Mouse (Mus musculus) CD4-positive helper T cell, adult 2 months (primary cell): ENCODE data around the gene Txnrd2.
A peak's percentile ranks its signal among the peaks of the same experiment; 100 is the strongest.

ENCODE experiments used
- DNase-seq: peaks from one replicate; pipeline ENCODE4 v3.0.0-alpha.2; 2012; ENCODE audit warnings: low read depth, missing footprints, low spot score

Gene Txnrd2

DNA sequence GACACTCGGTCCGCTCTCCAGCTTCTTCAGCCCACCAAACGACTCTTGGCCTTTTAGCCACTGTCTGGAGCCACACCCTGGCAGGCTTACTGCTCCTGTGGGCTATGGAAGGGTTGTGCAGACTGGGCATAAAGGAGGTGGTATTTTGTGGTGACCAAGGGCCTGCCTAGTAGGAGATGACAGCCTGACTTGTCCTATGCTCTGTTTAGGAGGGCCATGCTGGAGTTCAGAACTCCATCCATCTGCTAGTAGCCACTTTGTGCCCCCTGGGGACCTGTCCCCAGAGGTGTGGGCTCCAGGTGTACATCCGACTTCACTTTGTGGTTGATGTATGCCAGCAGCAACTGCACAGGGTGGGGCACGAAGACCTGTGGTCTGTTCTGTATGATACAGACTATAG is 32.6 kb upstream of the Txnrd2 start:
- no peak for DNase-seq

DNA sequence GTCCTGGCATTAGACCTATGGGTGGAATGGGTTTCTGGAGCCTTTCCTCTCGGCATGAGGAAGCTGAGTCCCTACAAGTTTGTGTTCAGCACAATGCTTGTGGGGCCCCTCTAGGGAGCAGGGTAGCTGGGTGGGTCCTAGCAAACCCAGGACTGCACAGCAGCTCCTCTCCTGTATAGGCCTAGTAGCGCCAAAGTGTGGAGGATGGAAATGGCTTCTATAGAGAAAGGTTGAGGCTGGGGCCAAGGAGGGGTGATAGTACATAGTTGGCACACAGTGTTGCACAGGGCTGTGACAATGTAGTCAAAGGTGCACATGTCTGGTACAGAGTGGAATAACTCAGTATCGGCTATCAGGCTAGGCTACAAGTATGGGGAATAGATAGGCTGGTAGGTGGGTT is 32.1 kb upstream of the Txnrd2 start:
- DNase-seq, result no peak

DNA sequence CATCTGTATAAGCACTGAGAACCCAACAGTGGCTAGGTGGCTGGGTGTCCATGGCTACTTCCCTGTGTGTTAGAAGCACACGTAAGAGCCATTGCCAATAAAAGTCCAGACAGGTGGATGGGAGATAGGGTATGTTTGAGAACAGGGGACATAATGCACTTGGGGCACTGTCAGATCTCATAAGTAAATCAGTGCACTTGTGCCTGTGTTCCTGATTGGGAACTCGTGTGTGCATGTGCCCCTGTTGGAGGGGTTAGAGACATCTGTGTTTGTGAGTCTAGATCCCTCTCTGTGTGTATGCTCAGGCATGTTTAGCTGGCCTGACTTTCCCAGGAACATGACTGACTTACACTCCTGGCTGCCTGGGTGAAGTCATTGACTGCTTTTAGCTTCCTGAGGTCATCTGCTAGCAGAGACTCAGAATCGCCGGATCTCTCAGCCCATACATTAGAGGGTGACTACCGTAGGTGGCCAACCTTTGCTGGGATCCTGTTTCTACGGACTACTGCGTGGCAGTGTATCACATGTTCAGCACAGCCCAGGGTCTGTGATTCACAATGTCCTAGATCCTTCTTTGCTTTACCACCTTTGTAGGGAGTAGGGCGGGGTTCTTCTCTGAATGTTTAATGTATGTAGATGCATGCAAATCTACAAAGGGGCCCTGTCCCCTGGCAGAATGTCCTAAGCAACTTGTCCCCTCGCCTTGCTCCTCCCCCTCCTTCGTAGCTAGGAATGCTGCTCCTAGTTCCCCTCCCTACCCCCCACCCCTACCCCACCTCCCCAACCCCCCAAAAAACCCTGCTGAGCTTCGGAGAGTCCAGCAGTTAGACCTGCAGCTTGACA is 31.2 kb upstream of the Txnrd2 start:
- no peak for DNase-seq

DNA sequence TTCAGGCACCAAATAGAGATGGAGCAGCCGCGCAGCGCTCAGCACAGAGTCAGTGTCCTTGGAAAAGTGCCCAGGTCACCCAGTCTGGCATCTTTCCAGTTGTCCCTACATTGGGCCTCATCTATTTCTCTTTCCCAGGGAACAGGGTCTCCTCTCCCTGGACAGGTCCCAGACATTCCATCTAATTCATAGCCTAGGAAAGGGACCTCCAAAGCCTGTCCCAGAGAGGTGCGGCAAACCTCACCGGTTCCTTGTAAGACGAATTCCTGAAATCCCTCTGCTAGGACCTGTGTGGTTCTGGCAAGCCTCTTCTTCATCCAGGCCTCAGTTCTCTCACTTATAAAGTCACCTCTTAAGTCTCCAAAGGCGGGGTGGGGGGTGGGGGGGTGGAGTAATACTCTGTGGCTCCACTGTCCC is 30.6 kb upstream of the Txnrd2 start:
- no peak for DNase-seq

DNA sequence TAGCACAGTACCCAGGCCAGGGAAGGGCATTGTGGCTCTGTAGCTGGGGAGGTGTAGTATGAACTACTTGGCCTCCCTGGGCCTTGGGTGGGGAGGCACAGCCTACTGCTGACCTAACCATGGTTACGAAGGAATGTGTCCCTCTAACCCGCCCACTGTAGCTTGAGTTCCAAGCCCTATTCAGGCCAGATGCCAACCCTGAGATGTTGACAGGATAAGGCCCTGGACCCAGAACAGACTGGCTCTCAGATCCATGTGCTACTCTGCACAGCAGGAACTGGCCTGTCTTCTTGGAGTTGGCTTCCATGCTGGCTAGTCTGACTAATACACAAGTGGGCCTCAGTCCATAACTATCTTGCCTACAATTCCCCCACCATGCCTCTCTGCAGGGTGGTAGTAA is 30.0 kb upstream of the Txnrd2 start:
- no peak for DNase-seq

- no peak for DNase-seq
Observed at GRCm38 (mm10) chr16:18396791-18397621, 29.2 kb upstream of the Txnrd2 start.

DNA sequence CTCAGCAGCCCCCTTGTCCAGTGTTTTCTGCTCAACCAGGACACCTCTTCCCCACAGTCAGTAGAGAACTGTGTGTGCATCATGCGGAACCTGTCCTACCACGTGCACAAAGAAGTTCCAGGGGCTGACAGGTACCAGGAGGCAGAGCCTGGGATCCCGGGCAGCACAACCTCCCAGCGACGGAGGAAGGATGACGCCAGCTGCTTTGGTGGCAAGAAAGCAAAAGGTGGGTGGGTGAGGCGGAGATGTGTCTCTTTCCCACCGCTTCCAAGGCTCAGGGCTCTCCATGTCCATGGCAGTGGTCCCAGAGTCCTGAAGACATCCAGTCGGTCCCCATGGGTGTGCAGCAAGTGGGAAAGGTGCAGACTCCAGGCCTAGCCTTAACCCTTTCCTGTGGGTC is 26.2 kb upstream of the Txnrd2 start:
- DNase-seq, result no peak

DNA sequence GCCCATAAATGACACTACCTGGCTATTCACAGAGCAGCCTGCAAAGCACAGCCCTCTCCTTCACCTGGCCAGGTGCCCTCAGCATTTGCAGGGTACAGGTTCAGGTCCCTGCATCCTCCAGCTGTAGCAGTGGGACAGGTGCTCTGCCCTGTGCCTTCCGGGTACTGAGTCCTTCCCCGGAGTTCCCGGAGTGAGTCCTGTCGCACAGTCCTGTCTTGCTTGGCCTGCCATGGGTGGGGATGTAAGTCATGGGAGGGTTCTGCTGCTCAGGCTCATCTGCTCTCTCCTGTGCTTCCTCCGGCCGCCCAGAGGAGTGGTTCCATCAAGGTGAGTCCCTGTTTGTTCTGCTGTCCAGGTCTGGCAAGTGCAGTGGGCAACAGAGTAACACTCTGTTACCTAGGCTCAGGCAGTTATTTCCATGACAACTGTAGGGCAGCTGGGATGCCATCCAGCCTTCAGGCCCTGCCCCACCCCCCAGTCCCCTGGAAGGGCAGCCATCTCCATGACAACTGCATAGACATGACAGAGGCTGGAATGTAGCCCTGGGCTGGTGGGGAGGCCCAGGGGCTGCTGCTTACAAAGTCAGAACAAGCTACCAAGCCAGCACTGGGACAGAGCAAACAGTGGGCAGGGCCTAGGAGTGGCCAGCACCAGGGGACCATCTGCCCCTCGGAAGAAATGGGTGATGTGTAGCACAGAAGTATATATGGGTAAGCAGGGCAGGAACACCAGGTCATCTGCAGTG is 25.5 kb upstream of the Txnrd2 start:
- DNase-seq, result no peak

DNA sequence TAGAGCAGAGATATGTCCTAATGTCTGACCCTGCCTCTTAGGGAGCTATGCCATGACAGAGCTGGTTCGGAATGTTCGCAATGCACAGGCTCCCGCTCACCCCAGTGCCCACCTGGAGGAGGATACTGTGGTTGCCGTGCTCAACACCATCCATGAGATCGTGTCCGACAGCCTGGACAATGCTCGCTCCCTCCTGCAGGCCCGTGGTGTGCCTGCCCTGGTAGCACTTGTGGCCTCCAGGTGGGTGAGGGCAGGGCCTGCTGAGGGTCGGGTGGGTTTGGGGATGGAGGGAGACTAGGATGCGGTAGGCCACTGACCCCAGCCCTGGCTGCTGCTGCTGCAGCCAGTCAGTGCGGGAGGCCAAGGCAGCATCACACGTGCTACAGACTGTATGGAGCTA is 22.9 kb upstream of the Txnrd2 start:
- no peak for DNase-seq

- no peak for DNase-seq
Observed at GRCm38 (mm10) chr16:18405091-18405854, 20.9 kb upstream of the Txnrd2 start.

GRCm38 (mm10) chr16:18405876-18406275 is 20.3 kb upstream of the Txnrd2 start:
- no peak for DNase-seq

DNA sequence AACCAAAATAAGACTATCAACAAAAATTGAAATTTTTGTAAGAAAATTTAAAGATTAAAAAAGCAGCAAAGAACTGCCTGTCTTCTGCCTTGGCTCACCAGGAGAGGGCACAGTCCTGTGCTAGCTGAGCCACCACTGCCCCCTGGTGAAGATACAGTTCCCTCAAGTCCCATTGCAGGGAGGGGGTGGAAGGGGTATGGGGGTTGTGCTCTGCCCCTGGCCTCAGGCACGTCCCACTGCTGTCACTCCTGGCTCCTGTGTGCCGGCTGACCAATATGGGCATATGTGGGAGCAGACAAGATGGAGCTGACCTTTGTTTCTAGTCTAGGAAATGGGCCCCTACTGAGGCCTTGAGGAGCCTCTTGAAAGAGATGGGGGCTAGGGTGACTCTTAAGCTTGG is 19.9 kb upstream of the Txnrd2 start:
- peak; percentile 53 for DNase-seq

DNA sequence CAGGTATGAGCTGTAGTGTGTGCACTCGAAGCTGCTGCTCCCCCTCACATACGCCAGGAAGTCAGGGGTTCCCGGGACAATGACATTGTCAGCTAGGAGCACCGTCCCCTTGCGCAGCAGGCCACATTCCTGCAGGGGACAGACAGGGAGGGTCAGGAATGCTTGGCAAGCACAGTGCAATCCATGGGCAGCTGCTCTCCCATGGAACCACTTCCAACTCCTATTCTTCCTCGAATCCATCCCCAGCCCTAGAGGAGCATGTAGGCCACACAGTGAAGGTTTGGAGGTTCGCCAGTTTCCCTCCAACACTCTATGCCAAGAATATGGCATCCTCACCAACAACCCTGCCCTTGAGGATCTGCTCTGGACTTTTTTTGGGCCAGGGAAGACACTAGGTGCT is 18.3 kb upstream of the Txnrd2 start:
- no peak for DNase-seq

DNA sequence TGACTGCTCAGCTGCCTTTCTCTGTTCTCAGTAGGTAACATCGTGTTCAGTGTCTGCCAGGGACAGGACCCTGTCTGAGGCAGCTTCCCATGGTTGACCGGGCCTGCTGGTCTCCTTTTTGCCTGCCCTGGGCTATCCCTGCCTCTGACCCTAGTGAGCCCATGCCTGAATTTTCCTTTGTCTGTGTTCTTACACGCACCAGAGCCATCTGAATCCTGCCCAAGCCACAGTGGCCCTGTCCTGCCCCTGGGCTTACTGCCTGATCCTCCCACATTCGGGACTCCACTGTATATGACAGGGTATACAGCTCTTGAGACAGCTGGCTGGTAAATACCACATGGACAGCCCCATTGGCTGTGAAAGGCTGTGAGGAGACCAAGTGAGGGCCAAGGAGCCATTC is 16.4 kb upstream of the Txnrd2 start:
- DNase-seq, result no peak

GRCm38 (mm10) chr16:18410418-18410817 is 15.8 kb upstream of the Txnrd2 start:
- no peak for DNase-seq

- DNase-seq, result no peak
Observed at GRCm38 (mm10) chr16:18411026-18411649, 15.0 kb upstream of the Txnrd2 start.

GRCm38 (mm10) chr16:18411802-18412476 is 14.2 kb upstream of the Txnrd2 start:
- DNase-seq, result no peak

DNA sequence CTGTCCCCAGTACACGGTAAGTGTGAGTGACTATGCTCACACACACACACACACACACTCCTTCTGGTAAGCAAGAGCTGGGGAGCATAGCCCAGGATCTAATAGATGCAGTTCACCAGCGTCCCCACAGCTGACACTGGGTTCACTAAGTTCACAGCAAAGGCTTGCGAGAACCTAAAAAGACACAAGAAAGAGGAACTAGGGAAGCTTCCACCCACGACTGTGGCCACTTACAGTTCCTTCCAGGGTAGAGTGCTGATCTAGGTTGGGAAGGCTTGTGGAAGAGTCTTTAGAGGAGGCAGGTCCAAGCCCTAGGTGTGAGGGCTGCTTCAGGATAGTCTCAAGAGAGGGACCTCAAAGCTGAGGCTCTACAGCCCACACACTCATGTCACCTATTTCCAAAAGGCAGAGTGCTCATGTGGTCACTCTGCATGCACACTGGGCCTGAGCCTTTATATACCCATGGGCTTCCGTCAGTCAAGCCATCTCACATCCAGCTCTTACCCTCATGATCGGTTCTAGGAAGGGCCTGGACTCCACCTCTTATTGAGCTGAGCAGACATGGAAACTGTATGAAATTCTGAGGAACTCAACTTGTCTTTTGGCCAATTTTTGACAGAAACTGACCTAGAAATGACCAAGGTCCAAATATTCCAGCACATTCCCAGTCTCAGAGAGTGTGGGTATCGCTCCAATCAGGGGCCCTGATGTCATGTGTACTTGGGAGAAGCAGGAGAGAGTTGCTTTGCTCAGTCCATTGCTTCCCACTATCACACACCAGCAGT is 13.0 kb upstream of the Txnrd2 start:
- no peak for DNase-seq

- peak; percentile 57 for DNase-seq
Observed at GRCm38 (mm10) chr16:18416094-18416761, 10.0 kb upstream of the Txnrd2 start.
